Mouse (Mus musculus) cerebellum, postnatal 25 days (tissue): ENCODE data around the gene Slc13a4.
A peak's percentile ranks its signal among the peaks of the same experiment; 100 is the strongest.

Source experiments
- DNase-seq, 2 experiments: peaks; one replicate each; pipeline ENCODE4 v3.0.0; 2021; ENCODE audit warnings: mixed read lengths in 2 of 2

The Slc13a4 gene

DNA sequence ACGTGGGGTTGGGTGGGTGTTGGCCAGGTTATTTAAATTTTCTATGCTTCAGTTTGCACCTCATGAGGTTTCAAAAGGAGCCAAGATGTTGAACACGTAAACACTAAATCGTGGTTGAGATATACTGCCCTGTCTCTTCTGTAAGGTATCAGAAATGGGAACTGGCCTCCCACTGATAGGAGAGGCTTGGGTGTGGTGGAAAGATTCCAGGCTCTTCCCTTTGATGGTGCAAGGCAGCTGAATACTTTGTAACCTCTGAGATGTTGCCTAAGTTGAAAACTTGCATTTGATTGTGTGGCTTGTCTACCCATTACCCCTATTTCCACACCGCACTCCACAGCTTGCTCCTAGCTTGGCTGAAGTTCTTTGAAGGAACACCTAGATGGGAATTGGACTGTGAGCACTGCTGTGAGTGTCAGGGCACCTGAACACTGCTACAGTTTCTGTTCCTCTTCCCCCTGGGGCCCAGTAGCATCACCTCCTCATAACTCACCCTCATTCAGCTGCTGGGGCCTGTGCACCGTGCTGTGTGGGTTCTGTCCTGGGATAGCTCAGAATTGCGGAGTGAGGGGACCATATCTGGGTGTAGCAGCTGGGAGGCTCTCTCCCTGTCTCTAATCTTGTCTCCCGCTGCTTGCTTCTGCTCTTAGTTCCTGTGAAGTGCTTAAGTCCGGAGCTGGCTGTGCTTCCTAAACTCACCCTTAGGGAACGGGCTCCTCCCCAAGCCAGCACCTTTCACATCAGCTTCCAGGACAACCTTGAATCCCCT is 53.6 kb downstream of the Slc13a4 start:
- DNase-seq = no peak

- DNase-seq = no peak
Observed at GRCm38 (mm10) chr6:35253474-35253873, 54.5 kb downstream of the Slc13a4 start.

- peak; percentile 92 to 96 for DNase-seq
Observed at GRCm38 (mm10) chr6:35252477-35253346, 55.2 kb downstream of the Slc13a4 start.

DNA sequence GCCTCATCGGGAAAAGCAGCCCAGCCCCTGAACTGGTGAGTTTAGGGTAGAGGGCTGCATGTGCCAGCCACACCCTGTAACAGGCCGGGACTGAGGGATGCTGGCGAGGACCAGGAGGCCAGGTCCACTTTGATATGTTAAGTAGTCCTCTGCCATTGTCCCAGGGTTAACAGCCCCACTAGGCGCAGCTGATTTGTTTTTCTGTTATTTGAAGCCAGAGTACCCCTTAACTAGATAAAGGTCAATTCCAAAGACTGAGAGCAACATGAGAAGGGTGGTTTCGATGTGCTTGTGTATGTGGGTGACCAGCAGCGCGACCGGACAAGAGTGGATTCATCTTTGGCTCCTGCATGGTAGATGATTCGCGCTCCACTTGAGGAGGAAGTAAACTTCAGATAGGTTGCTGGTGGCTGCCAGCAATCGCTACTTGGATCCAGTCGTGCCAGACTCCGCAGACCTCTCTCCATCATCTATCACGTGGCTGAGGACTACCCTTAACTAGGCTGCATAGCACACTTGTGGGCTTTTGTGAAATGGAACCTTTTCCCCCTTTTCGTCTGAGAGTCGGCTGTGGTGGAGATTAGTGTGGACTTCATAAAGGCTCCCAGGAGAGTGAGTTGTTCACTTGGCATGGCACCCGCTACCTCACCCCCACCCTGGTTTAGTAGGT is 56.0 kb downstream of the Slc13a4 start:
- no peak for DNase-seq

GRCm38 (mm10) chr6:35245086-35245485 is 62.8 kb downstream of the Slc13a4 start:
- DNase-seq = no peak

- DNase-seq = no peak
Observed at GRCm38 (mm10) chr6:35243989-35244388, 63.9 kb downstream of the Slc13a4 start.

DNA sequence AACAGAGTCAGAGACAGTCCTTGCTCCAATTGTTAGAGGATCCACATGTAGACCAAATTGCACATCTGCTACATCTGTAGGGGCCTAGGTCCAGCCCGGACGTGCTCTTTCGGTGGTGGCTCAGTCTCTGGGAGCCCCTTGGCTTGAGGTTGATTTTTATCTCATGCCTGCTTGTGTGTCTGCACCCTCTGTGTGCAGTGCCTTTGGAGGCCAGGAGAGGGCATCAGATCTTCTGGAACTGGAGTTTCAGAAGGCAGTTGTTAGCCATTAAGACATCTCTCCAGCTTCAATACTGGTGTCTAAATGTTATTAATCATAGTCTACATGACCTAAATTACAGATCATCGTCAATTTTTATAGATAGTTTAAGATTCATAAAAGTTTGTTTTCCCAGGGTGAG is 64.7 kb downstream of the Slc13a4 start:
- no peak for DNase-seq

DNA sequence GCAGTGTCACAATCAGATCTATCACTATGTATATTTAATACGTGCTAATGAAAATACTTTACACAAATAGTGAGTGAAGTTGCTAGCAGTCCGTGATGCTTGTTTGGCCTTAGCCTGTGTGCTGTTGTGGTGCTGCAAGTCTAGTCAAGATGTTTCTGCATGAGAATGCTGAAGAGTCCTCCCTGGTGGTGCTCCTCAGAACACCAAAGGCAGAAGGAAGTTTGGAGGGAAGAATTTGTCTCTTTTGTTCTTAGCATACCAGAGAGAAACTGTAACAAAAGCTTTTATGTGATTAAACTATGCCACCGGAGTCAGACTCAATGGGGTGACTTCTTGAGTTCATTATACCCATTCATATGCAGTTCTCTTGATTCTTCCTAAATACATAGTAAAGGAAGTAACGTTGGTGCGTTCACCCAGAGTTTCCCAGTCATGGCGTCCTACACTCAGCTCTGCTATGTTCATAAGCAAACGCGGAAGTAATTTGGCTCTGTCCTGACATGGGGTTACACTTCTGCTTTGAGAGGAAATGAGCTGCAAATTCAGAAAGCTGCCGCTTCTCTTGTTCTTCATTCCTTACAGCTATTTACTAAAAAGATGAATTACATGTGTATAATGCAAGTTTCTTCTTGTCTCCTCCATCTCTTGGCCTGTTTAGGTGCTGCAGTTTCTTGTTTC is 71.7 kb downstream of the Slc13a4 start:
- DNase-seq = no peak

DNA sequence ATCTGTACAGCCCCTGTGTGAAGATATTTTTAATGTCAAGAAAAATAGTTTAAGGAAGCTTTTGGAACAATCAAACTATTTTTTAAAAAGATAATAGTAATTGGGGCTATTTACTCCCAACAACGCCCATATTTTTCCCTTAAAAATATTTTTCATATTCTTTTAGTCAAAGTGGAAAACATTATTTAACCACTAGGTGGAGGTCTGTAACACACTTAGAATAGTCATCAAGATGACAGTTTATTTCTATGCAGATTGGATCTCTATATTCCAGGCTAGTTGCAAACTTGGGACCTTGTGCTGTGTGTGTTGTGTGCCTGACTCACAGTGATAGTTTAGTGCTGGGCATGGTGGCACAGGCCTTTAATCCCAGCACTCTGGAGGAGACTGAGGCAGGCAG is 78.5 kb downstream of the Slc13a4 start:
- DNase-seq = no peak

DNA sequence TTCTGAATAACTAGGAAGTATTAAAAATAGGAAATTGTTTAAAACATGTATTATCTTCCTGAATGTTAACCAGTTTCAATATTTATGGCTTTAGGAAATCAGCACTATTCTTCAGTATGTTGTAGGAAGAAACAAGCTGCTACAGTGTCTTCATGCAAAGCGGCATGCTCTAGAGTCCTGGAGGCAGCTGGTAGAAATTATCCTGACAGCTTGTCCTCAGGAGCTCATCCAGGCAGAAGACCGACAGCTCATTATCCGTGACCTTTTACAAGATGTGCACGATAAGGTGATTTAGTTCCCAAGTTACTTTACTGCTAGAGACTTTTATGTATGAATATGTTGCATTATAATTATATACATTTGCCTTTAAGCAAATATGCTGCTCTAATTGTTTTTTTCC is 82.2 kb downstream of the Slc13a4 start:
- no peak for DNase-seq
